ENCODE assay signal across 8 mouse cellular contexts in the genomic region with DNA sequence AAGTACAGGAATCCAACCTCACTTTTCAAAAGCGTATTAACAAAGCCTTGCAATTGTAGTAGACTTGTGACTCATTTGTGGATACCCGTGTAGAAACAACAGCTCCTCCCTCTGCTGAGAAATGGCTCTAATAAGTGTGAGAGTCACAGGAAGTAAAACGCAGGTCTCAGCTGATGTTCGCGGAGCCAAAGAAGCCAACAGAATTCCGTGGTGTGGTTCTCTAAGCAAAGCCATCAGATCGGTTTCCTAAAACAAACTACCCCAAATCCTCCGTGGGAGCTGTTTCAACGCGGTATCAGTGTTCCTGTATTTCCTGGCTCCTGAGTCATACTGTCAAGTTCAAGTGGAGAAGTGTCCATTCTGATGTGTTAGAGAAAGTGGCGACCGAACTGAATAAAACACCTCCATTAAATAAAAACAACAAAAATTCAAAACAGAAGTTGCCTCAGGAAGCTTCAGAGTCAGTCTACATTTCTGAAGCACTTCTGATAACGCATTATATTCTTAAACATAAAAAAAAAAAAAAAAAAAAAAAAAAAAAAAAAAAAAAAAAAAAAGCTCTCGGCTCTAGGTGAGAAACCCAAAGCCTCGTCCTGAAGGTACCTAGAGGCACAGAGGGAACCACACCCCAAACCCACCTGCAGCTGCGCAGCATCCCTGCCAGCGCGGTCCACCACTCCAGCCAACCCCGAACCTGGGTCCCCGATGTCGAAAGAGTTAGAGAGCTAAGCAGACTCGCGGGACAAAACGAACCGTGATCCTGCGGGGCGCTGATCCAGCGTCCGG. TPM values are rescaled to one million over a fixed set of nuclear protein-coding genes. Genes with fewer than 3 reads are reported as not detected.
DNase-seq lines count a peak whose midpoint lies in the region; ATAC-seq and TF ChIP-seq lines count a peak whose summit lies in the region.

No protein-coding gene starts in this region.

- TF ChIP-seq POLR2A in embryonic fibroblast, embryonic 13.5 days (IDR thresholded peaks at IDR 0.05; ENCODE audit: low read depth, low read length): peak; percentile 29; the same call in 1 of the 2 replicates

- H3K4me3 ChIP-seq in layer of hippocampus, adult 2 months: peak overlapping the region; percentile 68
- peak overlapping the region; percentile 88 for H3K4me3 ChIP-seq in embryonic fibroblast, embryonic 13.5 days (ENCODE audit: insufficient read depth, low read length)

- no peak overlapping the region for H3K27ac ChIP-seq in layer of hippocampus, adult 2 months
- peak overlapping the region; percentile 74 for H3K27ac ChIP-seq in embryonic fibroblast, embryonic 13.5 days (ENCODE audit: insufficient read depth, low read length)

- 0 out of 2 replicates have a peak, but pooled peaks have one; percentile 0 for ATAC-seq in megakaryocyte-erythroid progenitor cell, adult 5-6 weeks (replicated peaks; ENCODE audit: low FRiP score, low TSS enrichment, poor library complexity, severe bottlenecking)

- H3K4me1 ChIP-seq in embryonic fibroblast, embryonic 13.5 days (ENCODE audit: control insufficient read depth, insufficient read depth, low read length): peaks cover 3% of the 10 kb centered on the region; the same call in 1 of the 2 replicates

- no peak for TF ChIP-seq CTCF in layer of hippocampus, adult 2 months (conservative IDR thresholded peaks at IDR 0.05)
- no peak for TF ChIP-seq CTCF in embryonic fibroblast, embryonic 13.5 days (IDR thresholded peaks at IDR 0.05; ENCODE audit: borderline replicate concordance, insufficient read depth, low read length)

- DNase-seq in layer of hippocampus, adult 2 months (ENCODE audit: low spot score in 2 of 2): no peak
- no peak for DNase-seq in layer of hippocampus, adult 18-20 months (ENCODE audit: low spot score in 2 of 2)
- peak; percentile 69 for DNase-seq in MN1 (ENCODE audit: low spot score)
- DNase-seq in induced T-regulatory cell, adult 2 months (ENCODE audit: low read depth): peak; percentile 93
- no peak for DNase-seq in layer of hippocampus, adult 11-12 months (ENCODE audit: low spot score)
- DNase-seq in right cerebral cortex, postnatal 10 days (ENCODE audit: low spot score in 2 of 2): no peak

RNA-seq across cellular contexts. Expression of a gene that starts 0.5 kb away (rescaled TPM):
- total RNA-seq in layer of hippocampus, adult 2 months (2021): under 1 TPM; 0.07 to 0.33 TPM
- under 1 TPM; 0.13 to 0.37 TPM for total RNA-seq in layer of hippocampus, adult 18-20 months (2021)
- 5.1 and 6.8 TPM in 2 replicates for polyA plus RNA-seq in embryonic fibroblast, embryonic 13.5 days (2011; ENCODE audit: insufficient read length, low read depth, missing spikeins)
- 16.8 and 18.1 TPM in 2 replicates for total RNA-seq in megakaryocyte-erythroid progenitor cell, adult 5-6 weeks (2014; fragmentation: Nextera tagmentation)
- total RNA-seq in megakaryocyte-erythroid progenitor cell, adult 5-6 weeks (2017): 13.3 and 14.6 TPM in 2 replicates

RNA-seq across cellular contexts. Expression of a gene that starts 41.6 kb away (rescaled TPM):
- 1 to 10 TPM; 9.4 to 9.7 TPM for total RNA-seq in layer of hippocampus, adult 2 months (2021)
- total RNA-seq in layer of hippocampus, adult 18-20 months (2021): 10 to 100 TPM; 10.1 to 10.3 TPM
- polyA plus RNA-seq in embryonic fibroblast, embryonic 13.5 days (2011; ENCODE audit: insufficient read length, low read depth, missing spikeins): 10.4 and 12.0 TPM in 2 replicates
- 20.3 and 28.6 TPM in 2 replicates for total RNA-seq in megakaryocyte-erythroid progenitor cell, adult 5-6 weeks (2014; fragmentation: Nextera tagmentation)
- total RNA-seq in megakaryocyte-erythroid progenitor cell, adult 5-6 weeks (2017): 20.3 and 23.7 TPM in 2 replicates

Comparison
In these comparisons a context has a peak if more than half of its experiments do, and no peak if none do; other contexts are left out.
1. DNase-seq: peak in MN1 (single experiment) and induced T-regulatory cell, adult 2 months (single experiment); none in layer of hippocampus, adult 2 months (0 of 2), layer of hippocampus, adult 18-20 months (0 of 2), layer of hippocampus, adult 11-12 months (single experiment) and right cerebral cortex, postnatal 10 days (0 of 2).
2. RNA of a gene that starts 0.5 kb away (total RNA-seq): 13.3 to 18.1 TPM in megakaryocyte-erythroid progenitor cell, adult 5-6 weeks; 0.13 to 0.37 TPM in layer of hippocampus, adult 18-20 months and 0.07 to 0.33 TPM in layer of hippocampus, adult 2 months; every median in the first group is over 10 times any median in the second.